Mouse (Mus musculus): ENCODE data around the gene Als2cr12.
"Not testable (repeated sequence)": the region's sequence is repeated elsewhere in the genome, so short reads cannot be mapped to it uniquely, and the experiment has no call there.

Als2cr12 gene

DNA sequence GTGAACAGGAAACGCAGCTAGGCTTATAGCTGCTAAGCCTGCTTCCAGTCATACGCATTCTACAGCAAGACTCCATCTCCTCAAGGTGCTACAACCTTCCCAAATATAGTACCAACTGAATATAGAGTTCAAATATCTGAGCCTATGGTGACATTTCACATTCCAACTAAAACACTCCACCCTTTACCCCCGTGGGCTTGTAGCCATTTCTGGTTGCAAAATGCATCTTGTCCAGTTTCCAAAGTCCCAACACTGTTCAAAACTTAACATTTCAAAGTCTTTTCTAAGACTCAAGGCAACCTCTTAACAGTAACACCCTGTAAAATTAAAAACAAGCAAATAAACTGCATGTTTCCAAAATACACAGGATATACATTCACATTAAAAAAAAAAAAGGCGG, 80.6 kb downstream of the Als2cr12 start:
- in situ Hi-C loops (cut with MboI, MseI), result no loop called here

DNA sequence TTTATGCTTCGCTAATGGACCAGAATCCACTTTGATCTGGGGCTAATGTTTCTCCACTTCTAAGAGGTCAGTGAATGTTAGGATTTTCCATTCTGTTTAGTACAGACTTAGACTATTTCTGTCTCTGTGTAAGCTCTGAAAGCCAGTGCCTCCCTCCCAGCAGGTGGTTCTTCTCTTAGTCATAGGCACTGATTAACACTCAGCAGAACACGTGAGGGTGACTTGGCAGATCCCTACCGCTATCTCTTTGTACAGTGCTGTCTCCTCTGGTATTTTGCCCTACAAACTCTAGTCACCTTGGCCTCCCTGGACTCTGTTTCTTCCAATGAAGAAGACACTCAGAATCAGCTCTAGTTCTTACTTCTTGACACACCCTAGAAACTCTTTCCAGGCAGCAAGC, 81.4 kb downstream of the Als2cr12 start:
- in situ Hi-C loops (cut with MboI, MseI), result no loop called here

DNA sequence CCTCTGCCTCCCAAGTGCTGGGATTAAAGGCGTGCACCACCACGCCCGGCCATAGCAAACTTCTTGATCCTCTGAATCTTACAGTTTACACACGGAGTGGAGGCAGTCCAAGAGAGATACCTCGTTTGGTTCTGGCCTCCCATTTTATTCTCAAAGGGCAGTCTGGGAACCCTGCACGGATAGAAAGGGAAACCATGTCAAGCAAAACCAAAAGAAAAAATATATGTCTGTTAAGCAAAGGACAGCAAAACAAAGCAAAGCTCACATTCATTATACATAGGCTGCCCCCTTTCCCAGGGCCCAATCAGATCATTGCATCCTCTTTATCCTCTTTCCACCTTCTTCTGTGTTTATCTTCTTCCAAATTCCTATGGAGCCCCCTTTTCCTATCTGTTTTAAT, 82.0 kb downstream of the Als2cr12 start:
- in situ Hi-C loops (cut with MboI, MseI), result no loop called here

DNA sequence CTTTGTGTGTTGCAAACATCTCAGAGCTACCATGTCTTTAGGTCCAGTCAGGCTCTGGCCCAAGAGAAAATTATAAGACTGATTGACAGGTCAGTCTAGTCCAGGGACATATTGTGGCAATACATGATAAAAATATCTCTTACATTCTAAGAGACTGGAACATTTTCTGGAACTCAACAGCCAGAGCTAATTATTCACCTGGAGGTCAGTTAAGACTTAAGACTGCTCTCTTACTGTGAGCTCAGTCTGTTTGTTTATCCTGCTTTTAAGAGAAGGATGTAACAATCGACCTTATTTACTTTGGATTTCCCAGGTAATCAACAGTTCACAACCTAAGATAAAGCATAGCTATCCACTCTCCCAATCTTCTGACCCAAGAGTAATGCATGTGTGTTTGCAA, 85.2 kb downstream of the Als2cr12 start:
- in situ Hi-C loops (cut with MboI, MseI), result no loop called here

DNA sequence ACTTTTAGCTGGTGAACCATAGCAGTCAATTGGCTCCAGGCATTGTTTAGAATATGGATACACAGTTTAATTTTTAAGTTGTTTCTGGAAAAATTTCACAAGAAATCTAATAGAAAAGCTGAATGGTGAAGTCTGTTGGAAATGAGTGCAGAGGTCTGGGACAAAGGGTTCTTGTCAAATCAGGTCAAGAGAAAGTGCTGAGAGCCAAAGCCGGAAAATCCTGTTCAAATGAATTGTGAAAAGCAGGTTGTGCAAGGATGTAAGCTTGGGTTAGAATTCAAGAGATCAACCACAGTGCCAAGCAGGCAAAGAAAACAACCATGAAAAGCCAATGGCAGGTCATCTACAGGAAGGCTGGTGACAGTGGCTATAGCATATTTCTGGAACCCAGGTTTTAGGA, 85.6 kb downstream of the Als2cr12 start:
- in situ Hi-C loops (cut with MboI, MseI), result no loop called here

DNA sequence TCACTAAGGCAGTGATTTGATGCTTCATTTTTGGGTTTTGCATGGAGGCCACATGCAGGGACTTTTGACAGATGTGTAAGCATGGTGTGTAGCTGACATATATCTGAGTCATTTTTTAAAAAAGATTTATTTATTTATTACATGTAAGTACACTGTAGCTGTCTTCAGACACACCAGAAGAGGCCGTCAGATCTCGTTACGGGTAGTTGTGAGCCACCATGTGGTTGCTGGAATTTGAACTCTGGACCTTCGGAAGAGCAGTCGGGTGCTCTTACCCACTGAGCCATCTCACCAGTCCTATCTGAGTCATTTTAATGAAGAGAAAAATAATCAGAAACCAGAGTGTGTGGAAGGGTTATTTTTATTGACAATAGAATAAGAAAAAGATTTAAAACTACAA, 86.2 kb downstream of the Als2cr12 start:
- in situ Hi-C loops (cut with MboI, MseI), result not testable (repeated sequence)

DNA sequence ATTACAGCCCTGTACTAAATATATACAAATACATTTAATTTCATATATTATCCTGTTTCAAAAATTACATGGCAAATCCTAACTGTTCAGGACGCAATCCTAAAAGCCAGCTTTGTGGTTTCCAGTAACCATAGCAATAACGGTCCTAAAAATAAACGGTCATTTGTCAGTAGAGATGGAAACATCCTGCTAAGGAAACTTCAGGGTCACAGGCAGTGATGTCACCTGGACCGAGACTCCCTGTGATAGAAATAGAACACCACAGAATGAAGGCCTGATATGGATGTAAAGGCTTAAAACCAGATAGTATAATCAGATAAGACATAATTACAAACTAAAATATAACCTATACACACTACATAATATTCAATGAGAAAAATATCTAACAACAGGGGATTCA, 92.1 kb downstream of the Als2cr12 start:
- in situ Hi-C loops (cut with MboI, MseI), result no loop called here

DNA sequence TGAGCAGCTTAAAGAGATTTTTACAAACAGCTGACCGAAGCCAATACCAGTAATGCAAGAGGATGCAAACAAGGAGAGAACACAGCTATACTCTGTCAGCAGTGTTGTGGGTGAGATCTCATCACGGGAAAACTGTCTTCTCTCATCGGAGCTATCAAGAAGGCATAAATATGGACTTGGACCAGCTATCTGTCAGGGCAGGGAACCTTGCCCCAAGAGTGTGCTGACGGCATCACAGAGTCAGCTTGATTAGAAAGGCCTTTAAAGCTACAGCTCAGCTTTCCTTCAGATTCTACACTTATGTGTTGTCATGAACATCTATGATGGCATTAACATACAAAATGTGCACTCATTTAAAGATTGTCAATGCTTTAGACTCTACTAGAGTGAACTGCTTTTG, 93.1 kb downstream of the Als2cr12 start:
- in situ Hi-C loops (cut with MboI, MseI), result no loop called here
